Mouse (Mus musculus) lung, adult 2 months (tissue): Measurements from ENCODE around the gene Acap3. TPM values are rescaled to one million over a fixed set of nuclear protein-coding genes. Genes with fewer than 3 reads are reported as not detected.
A peak's percentile ranks its signal among the peaks of the same experiment; 100 is the strongest.

Experiments
- DNase-seq: peaks from one replicate; pipeline ENCODE4 v3.0.0; 2022
- H3K4me1 ChIP-seq: fragments of 200-500 bp; 2 replicates; pipeline ENCODE4 v1.6.1; 2011; ENCODE audit warnings: low read length; ENCODE audit not compliant: control insufficient read depth, insufficient read depth
- H3K4me3 ChIP-seq: fragments of 200-500 bp; replicated peaks from 2 replicates; pipeline ENCODE3; 2011; ENCODE audit warnings: low read depth, mild to moderate bottlenecking, control low read depth, low read length; ENCODE audit errors: extremely low read depth
- CTCF ChIP-seq: fragments of 200-500 bp; IDR thresholded peaks from 2 replicates; pipeline ENCODE4 v1.5.1; 2011; ENCODE audit warnings: mild to moderate bottlenecking, low read length, control low read depth; ENCODE audit not compliant: insufficient read depth
- POLR2A ChIP-seq: fragments of 200-500 bp; IDR thresholded peaks from 2 replicates; pipeline ENCODE4 v1.6.1; 2011; ENCODE audit warnings: low read depth, mild to moderate bottlenecking, control low read depth, low read length, borderline replicate concordance; ENCODE audit errors: extremely low read depth
- WGBS: fragments of 180-500 bp; shearing (Covaris S2); methylation state at CpG from one replicate; pipeline ENCODE4 v1.1.7; 2018; 5-methylcytosine and 5-hydroxymethylcytosine counted together
- polyA plus RNA-seq: library from polyadenylated mRNA; depleted of rRNA; stranded (reverse); fragments of >200 nt; gene quantifications from 2 replicates; pipeline ENCODE4 v1.2.3, GENCODE M21; 2012; rRNA removed

Gene Acap3
- polyA plus RNA-seq, result 48.3 and 50.7 TPM in 2 replicates

GRCm38 (mm10) chr4:155891551-155892001 lies at the start of gene Acap3, which contains the start of gene Pusl1:
Gene Acap3 (plus strand): TSS chr4:155891822.
Gene Pusl1 (minus strand): TSS chr4:155891781.
- peak; percentile 95 for DNase-seq
- under 1% methylated on average over 52 of the region's 52 CpGs for WGBS
- H3K4me1 ChIP-seq, result peaks cover 21% of the 10 kb centered on the region
- TF ChIP-seq POLR2A, result peak; percentile 23; the same call in 1 of the 2 replicates
- no peak for TF ChIP-seq CTCF
- peak within 1 kb of the TSS; percentile 89 for H3K4me3 ChIP-seq

- DNase-seq, result no peak
- 89% methylated on average over 5 of the region's 5 CpGs for WGBS
- TF ChIP-seq CTCF (no peak), POLR2A (no peak)
- Histone ChIP-seq H3K4me1 (peaks cover 21% of the 10 kb centered on the region), H3K4me3 (no peak overlapping the region)
Measured at GRCm38 (mm10) chr4:155843231-155843630, 48.4 kb upstream of the Acap3 start.

- peak; percentile 94 for DNase-seq
- peaks cover 19% of the 10 kb centered on the region for H3K4me1 ChIP-seq
- WGBS, result 3% methylated on average over 62 of the region's 65 CpGs
- TF ChIP-seq CTCF (no peak), POLR2A (peak; percentile 87)
- peak within 1 kb of the TSS; percentile 83 for H3K4me3 ChIP-seq
Measured at GRCm38 (mm10) chr4:155846871-155847578, 44.6 kb upstream of the Acap3 start, which contains the start of gene Dvl1. Gene Dvl1 (plus strand): TSS chr4:155847402.

- 1% methylated on average over 68 of the region's 69 CpGs for WGBS
- H3K4me3 ChIP-seq, result peak overlapping the region; percentile 83
- no peak for TF ChIP-seq POLR2A
- TF ChIP-seq CTCF, result no peak
- peak; percentile 56 for DNase-seq
- peaks cover 19% of the 10 kb centered on the region for H3K4me1 ChIP-seq
Measured at GRCm38 (mm10) chr4:155847591-155848352, 43.9 kb upstream of the Acap3 start.

GRCm38 (mm10) chr4:155848434-155849095 lies 43.1 kb upstream of the Acap3 start:
- no peak for DNase-seq
- H3K4me3 ChIP-seq, result peak overlapping the region; percentile 3

GRCm38 (mm10) chr4:155849391-155849790 lies 42.2 kb upstream of the Acap3 start:
- TF ChIP-seq CTCF (no peak), POLR2A (no peak)
- 84% methylated on average over 2 of the region's 2 CpGs for WGBS
- no peak for DNase-seq
- H3K4me3 ChIP-seq, result no peak overlapping the region
- peaks cover 19% of the 10 kb centered on the region for H3K4me1 ChIP-seq

More at GRCm38 (mm10) chr4:155848434-155849095, 43.1 kb upstream of the Acap3 start:
- TF ChIP-seq CTCF (no peak), POLR2A (no peak)
- whole genome bisulfite sequencing, result 56% methylated on average over 7 of the region's 7 CpGs
- peaks cover 19% of the 10 kb centered on the region for H3K4me1 ChIP-seq

GRCm38 (mm10) chr4:155849792-155850451 lies 41.7 kb upstream of the Acap3 start:
- WGBS, result 85% methylated on average over 3 of the region's 3 CpGs
- DNase-seq, result no peak
- H3K4me3 ChIP-seq, result no peak overlapping the region
- no peak for TF ChIP-seq POLR2A
- TF ChIP-seq CTCF, result no peak
- peaks cover 19% of the 10 kb centered on the region for H3K4me1 ChIP-seq

- TF ChIP-seq POLR2A, result no peak
- TF ChIP-seq CTCF, result no peak
- Histone ChIP-seq H3K4me1 (peaks cover 19% of the 10 kb centered on the region), H3K4me3 (no peak overlapping the region)
- 85% methylated on average over 3 of the region's 3 CpGs for WGBS
- DNase-seq, result no peak
Measured at GRCm38 (mm10) chr4:155851368-155851767, 40.3 kb upstream of the Acap3 start.
